Mouse (Mus musculus) brain, embryonic 14.5 days (tissue): ENCODE measurements around the gene Lyl1. TPM values are rescaled to one million over a fixed set of nuclear protein-coding genes. Genes with fewer than 3 reads are reported as not detected.

ENCODE experiments used
- DNase-seq: peaks from one replicate; pipeline ENCODE4 v3.0.0-alpha.2; 2011; ENCODE audit warnings: low read depth
- CTCF ChIP-seq: fragments of 200-500 bp; IDR thresholded peaks from 2 replicates; pipeline ENCODE4 v1.5.1; 2012; ENCODE audit warnings: inconsistent platforms, mild to moderate bottlenecking, moderate library complexity, borderline replicate concordance; ENCODE audit not compliant: insufficient read depth, insufficient read length; ENCODE audit errors: extremely low read depth
- POLR2A ChIP-seq: fragments of 200-500 bp; IDR thresholded peaks from 2 replicates; pipeline ENCODE4 v1.6.1; 2012; ENCODE audit warnings: mild to moderate bottlenecking, inconsistent platforms, borderline replicate concordance; ENCODE audit not compliant: poor library complexity, insufficient read depth, insufficient read length, severe bottlenecking; ENCODE audit errors: extremely low read depth
- polyA plus RNA-seq: library from polyadenylated mRNA; depleted of rRNA; stranded (reverse); fragments of >200 nt; gene quantifications from 2 replicates; pipeline ENCODE4 v1.2.3, GENCODE M21; 2012

The Lyl1 gene
- polyA plus RNA-seq, 1 experiment = 4.7 TPM

DNA sequence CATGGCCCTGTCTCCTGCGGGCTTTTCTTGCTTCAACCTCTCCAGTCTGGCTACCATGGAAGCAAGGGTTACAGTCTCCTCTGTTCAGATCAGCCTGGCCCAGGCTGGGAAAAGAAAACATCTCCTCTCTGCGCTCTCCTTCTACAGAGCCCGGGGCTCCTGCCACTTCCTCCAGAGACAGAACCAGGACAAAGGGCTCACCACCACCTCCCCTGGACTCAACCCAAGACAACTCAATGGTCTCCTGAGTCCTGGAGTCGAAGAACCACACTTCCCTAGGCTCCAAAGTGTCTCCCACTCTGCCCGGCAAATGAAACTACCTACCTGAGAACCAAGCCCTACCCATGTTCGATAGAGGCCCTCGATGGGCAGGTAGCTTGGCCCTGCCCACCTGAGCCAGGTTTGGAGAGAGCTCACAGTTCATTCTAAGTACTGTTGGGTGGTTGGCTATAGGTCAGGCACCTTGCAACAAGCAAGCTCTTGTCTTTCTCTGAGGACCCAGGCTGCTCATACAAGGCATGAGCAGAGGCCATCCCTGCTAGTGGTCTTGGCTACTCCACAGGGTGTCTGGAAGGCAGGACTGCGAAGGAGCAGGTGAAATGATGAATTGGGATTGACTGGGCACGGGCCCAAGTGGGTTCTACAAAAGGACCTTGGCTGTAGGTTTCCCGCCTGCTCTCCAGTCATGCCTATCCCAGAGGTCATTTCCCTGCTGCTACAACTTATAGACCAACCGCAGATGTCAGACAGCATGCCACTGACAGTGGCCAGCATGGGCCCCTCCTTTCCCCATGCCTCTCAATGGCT is 30.3 kb downstream of the Lyl1 start:
- TF ChIP-seq POLR2A (no peak), CTCF (no peak)
- DNase-seq = peak; percentile 66

DNA sequence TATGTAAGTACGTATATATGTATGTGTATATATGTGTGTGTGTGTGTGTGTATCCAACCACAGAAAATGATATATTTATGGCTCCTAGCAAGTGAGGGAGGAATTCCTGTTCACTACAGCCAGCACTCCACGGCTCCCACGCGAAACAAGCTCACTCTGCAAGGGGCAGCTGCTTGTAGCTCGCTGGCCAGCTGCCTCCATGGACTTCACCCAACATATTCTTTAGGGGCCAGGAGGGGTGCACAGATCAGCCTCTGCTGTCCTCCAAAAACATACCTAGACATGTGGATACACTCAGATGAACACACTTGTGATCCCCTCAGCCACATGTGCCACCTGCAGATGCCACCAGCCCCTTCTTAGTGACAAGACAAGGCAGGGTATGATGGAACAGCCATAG is 31.3 kb downstream of the Lyl1 start:
- DNase-seq = no peak
- TF ChIP-seq POLR2A (no peak), CTCF (no peak)

DNA sequence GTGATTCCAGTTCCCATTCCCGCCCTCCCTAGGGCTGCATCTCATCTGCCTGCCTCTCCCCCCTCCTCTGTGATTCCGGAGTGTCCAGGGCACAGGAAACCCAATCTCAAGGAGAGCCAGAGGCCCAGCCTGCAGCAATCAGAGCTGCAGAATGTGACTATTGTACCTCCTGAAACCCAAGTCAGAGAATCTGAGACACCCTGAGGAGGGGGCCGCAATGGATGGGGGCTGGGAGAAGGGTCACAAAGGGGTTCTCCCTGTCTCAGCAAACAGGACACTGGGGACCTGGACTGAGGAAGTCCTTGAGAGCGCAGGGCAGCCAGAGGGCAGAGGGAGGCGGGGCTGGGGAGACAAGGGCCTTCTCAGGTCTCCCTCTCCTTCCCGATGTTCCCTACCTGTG is 31.7 kb downstream of the Lyl1 start:
- no peak for DNase-seq
- TF ChIP-seq POLR2A (no peak), CTCF (no peak)

DNA sequence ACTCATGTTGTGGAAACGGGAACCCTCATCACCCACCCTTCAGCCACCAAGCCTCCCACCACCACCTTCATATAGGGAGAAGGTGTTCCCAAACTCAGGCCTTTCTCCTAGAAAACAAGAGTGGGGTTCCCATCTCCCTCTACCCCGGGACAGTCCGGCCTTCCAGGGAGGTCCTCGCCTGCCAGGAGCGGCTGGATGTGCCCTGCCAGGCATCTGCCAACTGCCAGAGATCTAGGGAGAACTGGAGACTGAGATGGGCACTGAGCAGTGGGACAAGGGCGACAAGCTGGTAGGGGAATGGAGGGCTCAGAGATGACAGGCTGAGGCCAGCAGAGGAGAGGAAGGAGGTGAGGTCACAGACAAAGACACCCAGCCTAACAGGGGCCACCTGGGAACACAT is 32.7 kb downstream of the Lyl1 start:
- TF ChIP-seq POLR2A (no peak), CTCF (no peak)
- no peak for DNase-seq

DNA sequence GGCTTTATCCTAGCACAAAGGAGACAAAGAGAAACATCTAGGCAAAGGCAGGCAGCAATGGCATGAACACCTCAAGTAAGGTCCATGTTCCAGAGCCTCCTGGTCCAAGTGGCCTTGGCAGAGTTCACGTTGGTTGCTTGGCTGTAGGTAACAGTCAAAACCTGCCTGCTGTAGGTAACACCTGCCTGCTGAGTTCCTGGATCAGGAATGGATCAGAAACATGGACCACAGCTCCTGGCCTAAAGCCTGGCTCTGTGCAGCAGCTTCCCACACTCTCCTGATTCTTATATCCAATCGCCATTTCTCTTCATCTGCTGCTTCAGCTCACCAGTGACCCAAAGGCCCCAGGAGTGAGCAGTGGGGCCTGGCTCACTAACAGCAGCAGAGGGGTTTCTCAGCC is 33.4 kb downstream of the Lyl1 start:
- TF ChIP-seq POLR2A (no peak), CTCF (no peak)
- DNase-seq = no peak

DNA sequence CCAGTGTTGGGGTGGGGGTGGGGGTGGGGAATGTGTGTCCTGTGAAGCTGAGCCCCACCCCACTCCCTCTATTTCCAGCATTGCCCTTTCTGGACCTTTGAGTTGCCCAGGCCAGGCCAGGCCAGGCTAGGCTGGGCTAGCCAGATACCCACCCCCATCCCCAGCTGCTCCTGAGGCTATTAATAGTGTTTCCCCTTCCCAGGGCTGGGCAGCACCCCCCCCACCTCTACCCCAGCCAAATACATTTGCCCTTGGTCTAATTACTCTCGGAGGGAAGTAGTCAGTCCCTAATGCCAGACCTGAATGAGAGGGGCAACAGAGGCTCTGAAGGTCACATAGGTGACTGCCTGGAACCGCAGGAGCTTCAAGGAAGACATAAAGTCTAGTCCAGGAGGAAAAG is 34.3 kb downstream of the Lyl1 start:
- DNase-seq = no peak
- TF ChIP-seq POLR2A (no peak), CTCF (no peak)

GRCm38 (mm10) chr8:84736521-84736920 is 35.3 kb downstream of the Lyl1 start:
- DNase-seq = no peak
- no peak for TF ChIP-seq CTCF
- no peak for TF ChIP-seq POLR2A

GRCm38 (mm10) chr8:84737608-84738007 is 36.4 kb downstream of the Lyl1 start:
- DNase-seq = peak; percentile 89
- no peak for TF ChIP-seq POLR2A
- TF ChIP-seq CTCF = peak; percentile 97

- TF ChIP-seq CTCF (no peak), POLR2A (no peak)
Measured at GRCm38 (mm10) chr8:84738266-84738665, 37.0 kb downstream of the Lyl1 start.

DNA sequence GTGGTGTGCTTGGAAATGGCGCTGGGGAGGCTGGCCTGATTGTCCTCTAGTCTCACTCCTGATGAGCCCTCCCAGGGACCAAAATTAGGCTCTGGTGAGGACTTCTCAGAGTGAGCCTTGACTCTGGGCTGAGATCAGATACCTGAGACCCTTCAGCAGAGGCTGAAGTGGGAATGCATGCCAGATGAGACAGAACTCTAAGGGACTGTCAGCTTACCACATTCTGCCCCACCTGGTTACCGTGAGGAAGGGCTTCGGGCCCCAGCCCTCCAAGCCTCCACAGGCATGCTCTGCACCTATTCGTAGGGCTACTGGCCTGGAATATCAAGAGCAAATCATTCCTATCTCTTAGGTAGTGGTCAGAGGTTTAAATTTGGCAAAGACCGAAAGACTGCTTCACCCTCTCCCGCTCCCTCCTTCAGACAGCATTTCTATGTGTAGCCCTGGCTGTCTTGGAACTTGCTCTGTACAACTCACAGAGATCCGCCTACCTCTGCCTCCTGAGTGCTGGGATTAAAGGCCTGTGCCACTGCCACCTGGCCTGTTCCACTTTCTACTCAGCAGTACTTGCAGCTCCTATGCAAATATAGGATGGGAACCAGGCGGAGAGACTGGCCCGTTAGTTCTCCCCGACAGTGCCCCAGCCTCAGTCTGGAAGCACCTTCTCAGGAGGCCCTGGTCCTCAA is 37.6 kb downstream of the Lyl1 start:
- no peak for DNase-seq
- TF ChIP-seq CTCF (no peak), POLR2A (no peak)

More at GRCm38 (mm10) chr8:84738266-84738665, 37.0 kb downstream of the Lyl1 start:
- no peak for DNase-seq

DNA sequence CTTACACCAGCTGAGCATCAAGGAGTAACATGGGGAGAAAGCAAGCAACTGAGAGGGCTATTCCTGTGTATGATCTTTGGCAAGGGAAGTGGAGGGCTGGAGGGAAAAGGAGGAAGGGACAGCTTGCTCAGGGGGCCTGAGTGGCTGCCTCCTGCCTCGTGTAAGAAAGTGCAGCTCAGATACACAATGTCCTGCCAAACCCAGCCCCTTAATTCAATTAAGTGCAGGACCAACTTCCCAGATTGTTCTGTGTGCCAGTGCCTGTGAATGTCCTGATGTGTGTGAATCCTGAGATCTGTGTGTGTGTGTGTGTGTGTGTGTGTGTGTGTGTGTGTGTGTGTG is 38.1 kb downstream of the Lyl1 start:
- peak; percentile 60 for DNase-seq

GRCm38 (mm10) chr8:84740895-84741843 is 39.9 kb downstream of the Lyl1 start:
- DNase-seq = no peak
- TF ChIP-seq CTCF = no peak
- no peak for TF ChIP-seq POLR2A

More for the DNA sequence above, 38.1 kb downstream of the Lyl1 start:
- TF ChIP-seq CTCF (no peak), POLR2A (no peak)
